Mouse (Mus musculus) spleen, adult 2 months (tissue): Measurements from ENCODE around the gene Crtc3.

Experiments used
- CTCF ChIP-seq: fragments of 200-500 bp; IDR thresholded peaks from 2 replicates; pipeline ENCODE4 v1.5.1; 2011; ENCODE audit warnings: mild to moderate bottlenecking, inconsistent platforms; ENCODE audit not compliant: insufficient read depth, insufficient read length, insufficient replicate concordance; ENCODE audit errors: extremely low read depth
- POLR2A ChIP-seq: fragments of 200-500 bp; IDR thresholded peaks from 2 replicates; pipeline ENCODE4 v1.6.1; 2011; ENCODE audit warnings: low read depth, low read length, inconsistent platforms

GRCm38 (mm10) chr7:80554180-80555021 lies 134.3 kb downstream of the Crtc3 start:
- TF ChIP-seq POLR2A: no peak
- TF ChIP-seq CTCF: no peak
